Mouse (Mus musculus) NIH3T3 (cell line): ENCODE measurements at regions not wholly inside any gene's neighbourhood (a gene's known extent, or its start where the extent isn't known, plus 50 kb on each side); places are given as distances from the start of the nearest gene placed in this dataset.

Experiments used
- DNase-seq: peaks from one replicate; pipeline ENCODE4 v3.0.0-alpha.2; 2012; ENCODE audit warnings: low read depth

DNA sequence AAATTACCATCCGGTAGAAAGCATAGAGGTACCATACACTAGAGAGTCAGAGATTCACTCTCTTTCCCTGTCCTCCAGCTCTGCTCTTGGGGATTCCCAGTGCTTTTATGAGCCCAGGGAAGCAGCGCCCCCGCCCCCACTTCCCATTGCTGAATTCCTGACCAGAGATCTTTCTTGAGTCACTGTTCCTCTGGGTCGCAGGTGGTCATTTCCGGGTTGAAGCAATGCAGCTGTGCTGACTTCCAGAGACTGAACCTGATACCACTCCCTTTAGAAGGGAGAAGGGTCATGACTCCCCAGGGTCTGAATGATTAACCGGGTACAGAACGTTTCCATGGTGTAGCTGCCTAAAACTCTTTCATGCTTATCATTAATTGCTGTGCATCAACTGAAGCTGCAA lies 128.9 kb downstream of the Cd83 start:
- no peak for DNase-seq

DNA sequence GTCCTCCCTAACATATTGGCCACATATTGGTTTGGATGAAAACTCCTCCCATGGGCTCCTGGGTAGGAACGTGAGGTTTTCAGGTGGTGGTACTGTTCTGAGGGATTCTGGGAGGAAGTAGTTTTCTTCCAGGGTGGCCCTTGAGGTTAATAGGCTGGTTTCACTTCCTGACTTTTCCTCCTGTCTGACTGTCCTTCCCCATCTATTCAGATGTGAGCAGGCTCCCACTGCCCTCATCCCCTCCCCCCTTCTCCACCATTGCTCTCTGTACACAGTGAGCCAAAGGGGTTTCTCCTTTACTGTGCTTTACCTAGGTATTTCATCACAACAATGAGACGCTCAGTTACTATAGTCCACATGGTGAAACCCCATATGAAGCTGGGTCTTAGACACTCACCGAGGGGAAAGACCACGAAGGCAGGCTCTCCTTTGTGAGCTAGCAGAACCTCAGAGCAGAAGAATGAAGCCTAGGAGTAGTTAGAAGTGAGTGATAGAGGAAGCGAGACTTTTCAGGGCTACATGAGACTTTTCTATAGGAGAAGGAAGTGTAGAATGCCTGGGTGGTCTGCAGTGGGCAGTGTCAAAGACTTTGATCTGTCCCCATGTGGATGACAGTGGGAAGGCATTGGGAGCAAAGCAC lies 135.3 kb downstream of the Cd83 start:
- DNase-seq, result no peak

DNA sequence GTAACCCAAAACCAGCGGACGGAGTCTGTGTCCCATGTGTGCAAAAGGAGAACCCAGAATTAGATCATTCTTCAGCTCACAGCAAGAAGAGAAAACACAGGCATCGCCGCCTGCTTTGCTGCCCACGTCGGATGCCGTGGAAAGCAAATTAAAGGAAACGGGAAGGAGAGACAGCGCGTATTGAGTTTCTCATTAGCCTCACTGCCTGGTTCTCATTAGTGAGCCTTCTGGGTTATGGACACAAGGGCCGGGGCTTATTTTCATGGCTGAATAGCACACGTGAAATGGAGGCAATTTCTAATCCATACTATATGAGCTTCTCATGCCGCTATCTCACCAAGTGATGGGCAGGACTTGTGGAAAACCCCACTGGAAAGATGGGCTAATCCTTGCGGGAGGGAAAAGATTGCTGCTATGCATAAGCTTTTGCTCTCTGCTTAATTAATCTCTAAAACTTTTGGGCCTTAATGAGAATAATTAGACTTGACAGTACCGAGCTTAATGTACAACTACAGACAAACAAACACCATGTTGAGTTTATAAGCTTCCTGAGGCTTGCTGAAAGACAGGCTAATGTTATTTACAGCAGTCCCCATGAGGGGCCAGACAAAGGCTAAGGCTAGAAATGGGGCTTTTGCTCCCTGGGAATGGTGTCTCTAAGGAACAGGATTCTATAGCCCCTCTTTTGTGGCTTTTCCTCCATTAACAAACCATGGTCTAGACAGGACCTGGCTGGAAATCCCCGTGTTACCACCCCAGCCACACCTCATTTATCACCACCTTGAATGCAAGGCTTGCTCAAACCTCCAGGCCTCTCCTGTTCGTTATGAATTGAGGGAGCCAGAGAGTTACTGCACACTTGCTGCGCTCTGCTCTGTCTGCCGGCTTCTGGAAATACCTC lies 145.8 kb downstream of the Cd83 start:
- DNase-seq, result no peak

DNA sequence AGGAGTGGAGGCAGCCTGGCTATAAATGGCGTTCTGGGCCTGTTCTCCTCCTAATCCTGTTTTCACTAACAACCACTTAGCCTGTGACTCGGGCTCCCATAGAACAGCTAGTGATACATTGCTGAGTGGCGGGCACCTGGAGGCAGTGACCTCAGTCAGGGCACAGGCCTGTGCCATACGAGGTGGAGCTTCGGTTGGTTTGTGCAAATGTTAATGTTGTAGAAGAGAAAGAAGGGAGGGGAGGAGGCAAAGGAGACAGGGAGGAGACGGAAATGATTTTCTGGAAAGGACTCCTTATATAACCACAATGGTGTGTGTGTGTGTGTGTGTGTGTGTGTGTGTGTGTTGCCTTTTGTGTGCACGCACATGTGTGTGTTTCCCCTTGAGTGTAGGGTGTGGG lies 148.4 kb downstream of the Cd83 start:
- DNase-seq, result no peak

DNA sequence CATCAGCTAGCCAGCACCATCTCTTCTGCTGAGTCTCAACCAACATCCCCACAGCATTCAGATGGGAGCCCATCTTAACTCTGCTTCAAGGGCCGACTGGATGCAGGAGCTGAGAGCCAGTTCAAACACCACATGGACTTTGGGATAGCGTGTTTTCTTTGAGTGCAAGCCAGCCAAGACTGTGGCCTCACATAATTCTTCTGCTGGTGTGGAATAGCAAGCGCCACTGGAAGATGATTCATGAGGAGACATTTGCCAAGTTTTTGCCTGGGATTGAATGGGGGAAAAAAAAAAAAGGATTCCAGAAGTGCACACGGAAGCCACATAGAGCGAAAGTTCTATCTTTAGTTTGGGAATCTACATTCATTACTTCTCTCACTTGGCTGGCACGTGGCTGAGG lies 150.7 kb downstream of the Cd83 start:
- peak; percentile 60 for DNase-seq

DNA sequence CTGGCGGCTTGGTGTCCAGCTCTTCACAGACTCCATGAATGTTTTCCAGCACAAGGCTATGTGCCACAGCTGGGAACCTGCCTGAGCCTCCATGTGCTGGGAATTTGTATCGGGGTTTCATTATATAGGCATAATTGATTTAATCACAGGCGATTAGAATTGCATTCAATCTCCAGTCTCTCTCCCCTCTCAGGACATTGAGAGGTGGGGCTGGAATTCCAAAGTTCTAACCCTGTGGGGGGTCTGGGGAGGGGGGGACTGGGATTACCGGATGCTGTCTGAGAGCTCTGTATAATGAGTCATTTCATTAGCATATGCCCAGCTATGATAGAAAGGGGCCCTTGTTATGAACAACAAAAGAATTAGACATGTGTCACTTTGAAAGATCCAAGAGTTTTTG lies 151.9 kb downstream of the Cd83 start:
- no peak for DNase-seq

DNA sequence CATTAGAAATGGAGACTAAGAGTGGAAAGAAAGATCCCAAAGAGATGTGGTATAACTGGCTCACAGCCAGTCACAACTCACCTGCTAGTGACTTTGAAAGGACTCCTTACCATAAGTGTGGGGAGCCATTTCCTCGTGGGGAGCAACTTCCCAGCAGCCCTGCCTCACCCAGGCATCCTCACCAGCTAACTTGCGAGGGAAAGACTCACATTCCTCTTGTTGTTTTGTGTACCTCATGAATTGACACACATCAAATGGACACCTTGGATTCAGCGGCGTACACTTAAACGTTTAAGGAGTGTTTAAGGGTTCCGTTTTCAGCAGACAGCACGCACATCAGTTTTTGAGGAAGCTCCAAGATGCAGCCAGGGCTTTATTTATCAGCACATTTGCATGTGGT lies 154.0 kb downstream of the Cd83 start:
- no peak for DNase-seq

DNA sequence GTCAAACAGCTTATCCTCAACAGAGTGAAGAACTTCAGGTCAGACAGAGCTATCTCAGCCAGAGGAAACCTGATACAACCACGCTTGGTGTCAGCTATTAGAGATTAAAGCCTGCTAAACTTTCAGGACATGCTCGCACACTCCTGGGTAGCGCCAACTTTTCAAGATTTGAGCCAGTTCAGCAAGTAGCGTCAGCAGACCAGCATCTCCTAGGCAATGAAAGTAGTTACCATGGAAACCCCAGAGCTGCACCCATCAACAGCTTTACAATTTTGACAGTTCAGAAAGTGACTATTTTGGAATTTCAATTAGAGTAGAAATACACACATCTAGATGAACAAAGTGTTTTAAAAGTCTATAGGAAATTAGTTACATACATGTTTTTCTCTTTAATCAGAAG lies 154.8 kb downstream of the Cd83 start:
- no peak for DNase-seq

DNA sequence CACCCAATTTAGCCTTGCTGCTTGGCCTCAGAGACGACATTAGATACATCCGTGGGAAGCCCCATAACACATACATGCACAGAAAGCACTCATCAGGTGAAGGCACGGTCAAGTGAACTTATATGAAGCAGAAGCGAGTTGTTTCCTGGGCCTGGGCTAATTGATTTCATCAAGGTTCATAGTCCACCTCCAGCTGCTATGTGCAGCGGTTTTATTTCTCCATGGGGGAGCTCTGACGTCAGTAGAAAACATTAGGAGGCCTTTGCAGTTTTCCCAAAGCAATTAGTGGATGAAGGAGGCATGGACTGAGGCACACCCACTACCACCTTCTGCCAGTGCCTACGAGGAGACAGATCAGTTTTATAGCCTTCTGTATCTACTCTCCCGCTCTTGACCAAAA lies 157.2 kb downstream of the Cd83 start:
- DNase-seq, result no peak

DNA sequence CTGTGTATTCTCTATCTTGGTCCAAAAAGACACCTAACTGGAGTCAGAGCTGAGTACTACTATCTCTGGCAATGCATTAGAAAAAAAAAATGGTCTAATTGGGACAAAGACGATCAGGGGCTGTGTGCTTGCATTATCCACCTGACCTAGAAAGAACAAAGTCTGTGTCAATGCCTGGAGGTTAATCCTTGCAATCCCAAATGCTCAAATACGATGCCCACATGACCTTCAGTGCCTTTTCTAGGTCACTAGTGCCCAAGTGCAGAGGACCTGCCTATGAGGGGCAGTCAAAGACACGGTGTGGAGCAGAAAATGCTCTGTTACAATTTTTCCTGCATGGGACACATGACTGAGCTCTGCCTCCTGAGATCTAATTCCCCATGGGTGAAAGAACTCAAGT lies 164.0 kb downstream of the Cd83 start:
- DNase-seq, result no peak

DNA sequence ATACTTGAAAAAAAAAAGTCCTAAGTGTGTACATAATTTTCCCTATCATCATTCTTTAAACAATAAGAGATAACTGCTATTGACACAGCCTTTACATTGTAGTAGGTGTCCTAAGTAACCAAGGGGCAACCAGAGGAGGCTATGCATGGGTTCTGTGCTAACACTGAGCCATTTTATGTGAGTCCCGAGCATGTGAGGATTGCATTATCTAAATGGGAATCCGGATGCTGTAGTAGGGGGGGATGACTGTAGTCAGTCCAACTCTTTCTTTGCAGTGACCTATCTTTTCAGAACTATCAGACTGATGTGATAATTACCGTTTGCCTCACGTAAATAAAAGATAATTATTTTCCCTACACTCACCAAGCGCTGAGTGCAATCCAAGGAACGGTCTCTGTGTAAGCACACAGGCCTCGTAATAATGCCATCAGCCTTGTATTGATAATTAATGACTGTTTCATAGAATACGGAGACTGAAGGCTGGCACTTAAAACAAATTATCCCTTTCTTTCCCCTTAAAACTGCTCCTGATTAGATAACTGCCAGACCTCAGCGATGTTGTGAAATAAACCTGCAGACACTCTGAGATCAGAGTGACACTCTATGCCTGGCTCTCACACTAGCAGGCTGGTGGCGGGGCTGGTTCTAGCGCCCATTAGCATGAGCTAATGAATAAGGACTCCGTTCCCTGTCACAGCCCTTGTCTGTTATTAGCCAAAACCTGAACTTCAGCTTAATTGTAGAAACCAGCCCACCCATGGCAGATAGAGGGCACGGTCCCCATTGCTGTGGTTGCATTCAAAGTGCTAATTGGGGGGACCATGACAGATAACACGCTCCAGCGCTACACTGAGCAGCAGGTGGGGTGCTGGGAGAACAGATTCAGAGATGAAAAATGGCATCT lies 165.4 kb downstream of the Cd83 start:
- no peak for DNase-seq

DNA sequence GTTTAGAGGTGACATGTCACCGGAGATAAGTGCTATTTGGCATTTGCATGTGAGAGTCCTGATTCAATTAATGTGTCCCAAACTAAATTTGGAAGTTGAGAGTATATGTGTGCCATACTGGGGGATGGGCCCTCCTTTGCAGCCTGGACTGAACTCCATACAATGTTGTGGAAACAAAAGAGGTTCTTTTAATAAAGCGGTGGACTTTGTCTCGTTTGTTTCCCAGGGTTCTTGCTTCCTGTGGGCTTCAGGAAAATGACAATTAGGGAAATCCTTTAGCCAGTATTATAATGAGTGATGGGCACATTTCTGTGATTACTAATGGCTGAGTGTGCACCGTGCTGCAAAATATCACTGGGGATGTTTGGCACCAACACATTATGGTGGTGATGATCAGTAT lies 167.9 kb downstream of the Cd83 start:
- no peak for DNase-seq

DNA sequence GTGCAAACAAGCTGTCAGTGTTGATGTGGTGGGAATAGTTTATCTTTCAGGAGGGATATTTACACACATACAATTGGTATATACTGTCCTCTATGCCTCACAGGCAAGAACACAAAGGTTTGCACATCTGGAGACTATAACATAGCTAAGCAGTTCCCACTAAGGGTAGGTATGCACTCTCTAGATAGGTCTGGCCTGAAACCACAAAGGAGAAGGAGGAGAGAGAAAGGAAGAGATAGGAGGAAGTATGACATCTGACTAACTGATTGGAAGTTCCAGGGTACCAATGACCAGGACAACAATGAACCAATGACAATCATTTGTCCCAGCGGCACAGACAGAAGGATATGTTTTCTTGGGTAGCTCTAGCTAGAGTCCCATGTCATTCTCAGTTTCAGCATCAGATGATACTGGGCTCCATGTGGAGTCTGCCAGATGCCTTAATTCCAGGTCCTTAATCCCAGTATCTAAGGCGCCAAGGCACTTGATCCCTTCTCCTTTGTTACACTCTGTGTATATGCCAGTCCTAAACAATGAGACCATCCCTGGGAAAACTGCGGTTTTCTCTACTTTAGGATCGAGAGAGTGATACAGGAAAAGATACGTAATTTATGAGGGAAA lies 168.5 kb downstream of the Cd83 start:
- DNase-seq, result no peak

DNA sequence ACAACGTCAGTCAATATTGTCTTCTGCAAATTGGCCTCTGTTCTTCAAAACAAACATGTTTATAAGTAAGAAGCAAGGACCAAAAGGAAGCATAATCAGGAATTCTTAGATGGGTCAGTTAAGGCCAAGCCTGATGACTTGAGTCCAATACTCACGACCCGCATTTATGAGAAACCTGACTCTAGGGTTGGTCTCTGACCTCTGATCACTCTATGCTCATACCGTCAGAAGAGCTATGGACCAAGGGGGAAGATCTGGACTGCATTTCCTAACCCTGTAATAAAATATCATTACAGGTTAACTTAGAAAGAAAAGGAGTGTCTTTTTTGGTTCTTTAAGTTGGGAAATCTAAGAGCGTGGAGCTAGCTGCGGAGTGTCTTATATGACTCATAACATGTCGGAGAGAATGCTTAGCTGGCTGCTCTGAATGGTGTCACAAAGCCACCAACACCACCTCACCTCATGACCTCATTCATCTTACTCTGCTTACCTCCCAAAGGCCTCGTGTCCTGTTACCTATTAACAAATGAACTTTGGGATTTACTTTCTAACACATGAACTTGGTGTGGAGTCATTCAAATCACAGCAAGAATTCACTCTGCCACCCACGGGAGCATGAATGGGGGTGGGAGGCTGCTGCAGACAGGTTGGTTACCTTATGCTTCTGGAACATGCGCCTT lies 170.3 kb downstream of the Cd83 start:
- no peak for DNase-seq

DNA sequence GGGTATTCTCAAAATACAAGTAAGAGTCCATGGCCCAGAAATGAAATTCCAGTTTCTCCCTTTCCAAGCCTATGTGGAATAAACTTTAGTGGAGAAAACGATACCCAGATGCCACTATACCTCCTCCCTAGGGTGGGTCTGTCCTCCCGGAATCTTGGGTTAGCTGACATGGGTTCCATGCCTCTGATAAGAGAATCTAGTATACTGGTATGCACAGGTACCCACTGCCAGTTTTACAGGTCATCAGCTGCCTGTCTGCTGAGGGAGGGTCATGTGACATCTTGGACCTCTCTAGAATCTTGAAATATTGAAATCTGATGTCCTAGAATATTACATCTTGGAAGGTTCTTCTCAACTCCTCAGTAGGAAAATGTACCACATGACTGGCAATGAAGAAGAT lies 172.5 kb downstream of the Cd83 start:
- DNase-seq, result no peak

DNA sequence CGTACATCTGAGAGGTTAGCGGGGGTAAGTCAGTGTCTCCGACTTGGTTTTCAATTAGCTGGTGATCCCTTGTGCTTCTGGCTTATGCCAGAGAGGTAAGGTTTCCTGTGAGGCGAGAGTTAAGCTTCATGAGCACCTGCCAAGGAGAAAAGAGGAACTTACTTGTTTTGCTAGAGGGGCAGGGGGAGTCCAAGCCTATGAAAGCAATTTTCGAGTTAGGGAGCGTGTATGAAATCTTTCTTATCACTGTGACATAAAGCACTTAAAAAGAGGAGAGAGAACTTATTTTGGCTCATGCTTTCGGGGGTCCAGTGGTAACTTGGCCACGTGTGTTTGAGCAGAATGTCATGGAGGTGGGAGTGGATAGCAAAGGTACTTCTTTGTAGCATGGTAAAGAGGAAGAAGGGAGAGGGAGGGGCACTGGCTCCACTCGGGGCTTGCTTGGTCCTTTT lies 174.6 kb downstream of the Cd83 start:
- DNase-seq, result no peak

DNA sequence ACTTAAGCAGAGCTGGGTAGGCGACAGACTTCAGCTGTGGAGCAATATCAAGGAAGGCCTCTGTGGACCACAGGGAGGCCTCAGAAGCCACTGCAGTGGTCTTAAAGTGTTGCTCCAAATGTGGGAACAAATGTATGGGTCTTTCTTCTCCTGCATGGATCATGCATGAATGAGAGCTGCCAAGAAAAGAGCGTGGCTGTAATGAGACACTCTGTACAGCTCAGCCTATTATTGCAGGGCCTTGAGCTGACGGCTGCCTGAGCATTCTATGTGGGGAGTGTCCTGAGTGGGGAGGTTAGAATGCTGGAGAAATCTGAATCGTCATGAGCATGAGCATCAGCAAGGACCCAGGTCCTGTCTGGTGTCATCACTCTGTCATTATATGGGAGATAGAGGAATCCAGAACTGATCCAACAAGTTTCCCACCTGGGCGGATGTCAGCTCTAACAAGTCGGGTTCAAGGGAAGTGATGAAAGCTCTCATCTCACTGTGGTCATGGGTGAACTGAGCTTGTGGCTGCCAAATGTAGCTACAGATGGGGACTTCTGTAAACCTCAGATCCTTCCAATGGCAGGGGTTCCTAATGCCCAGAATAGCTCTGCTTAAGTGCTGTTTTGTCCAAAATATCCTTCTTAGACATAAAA lies 176.6 kb downstream of the Cd83 start:
- no peak for DNase-seq

DNA sequence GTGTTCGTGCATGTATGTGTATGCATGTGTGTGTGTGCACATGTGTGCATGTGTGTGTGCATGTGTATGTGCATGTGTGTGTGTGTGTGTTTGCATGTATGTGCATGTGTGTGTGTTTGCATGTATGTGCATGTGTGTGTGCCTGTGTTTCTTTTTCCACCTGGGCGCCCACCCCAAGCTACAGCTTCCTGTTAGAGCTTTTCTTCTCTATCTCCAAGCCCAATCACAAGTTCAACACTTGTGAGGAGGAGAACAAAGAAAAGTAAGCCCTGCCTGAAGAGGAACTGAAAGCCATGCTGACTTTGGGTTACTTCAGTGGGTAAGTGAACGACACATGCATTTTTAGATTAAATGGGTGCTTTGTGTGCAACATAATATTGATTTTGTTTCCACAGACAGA lies 177.4 kb downstream of the Cd83 start:
- no peak for DNase-seq

DNA sequence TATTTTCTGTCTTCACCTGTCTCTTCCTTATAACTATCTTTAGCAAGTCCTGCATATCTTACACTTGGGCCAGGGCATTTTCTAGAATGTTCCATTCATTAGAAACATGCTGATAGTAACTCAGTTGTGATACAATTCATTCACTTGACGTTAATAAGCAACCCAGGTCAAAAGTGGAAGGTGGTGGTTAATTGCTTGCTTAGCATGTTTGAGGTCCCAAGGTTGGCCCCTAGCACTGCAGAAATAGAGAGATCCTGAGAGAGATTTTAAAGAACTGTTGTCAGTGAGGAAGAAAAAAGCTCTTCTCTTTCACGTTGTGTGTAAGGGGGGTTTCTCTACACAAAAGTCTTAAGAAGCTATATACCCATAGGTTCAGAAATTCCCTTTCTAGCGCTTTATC lies 178.7 kb downstream of the Cd83 start:
- DNase-seq, result no peak

DNA sequence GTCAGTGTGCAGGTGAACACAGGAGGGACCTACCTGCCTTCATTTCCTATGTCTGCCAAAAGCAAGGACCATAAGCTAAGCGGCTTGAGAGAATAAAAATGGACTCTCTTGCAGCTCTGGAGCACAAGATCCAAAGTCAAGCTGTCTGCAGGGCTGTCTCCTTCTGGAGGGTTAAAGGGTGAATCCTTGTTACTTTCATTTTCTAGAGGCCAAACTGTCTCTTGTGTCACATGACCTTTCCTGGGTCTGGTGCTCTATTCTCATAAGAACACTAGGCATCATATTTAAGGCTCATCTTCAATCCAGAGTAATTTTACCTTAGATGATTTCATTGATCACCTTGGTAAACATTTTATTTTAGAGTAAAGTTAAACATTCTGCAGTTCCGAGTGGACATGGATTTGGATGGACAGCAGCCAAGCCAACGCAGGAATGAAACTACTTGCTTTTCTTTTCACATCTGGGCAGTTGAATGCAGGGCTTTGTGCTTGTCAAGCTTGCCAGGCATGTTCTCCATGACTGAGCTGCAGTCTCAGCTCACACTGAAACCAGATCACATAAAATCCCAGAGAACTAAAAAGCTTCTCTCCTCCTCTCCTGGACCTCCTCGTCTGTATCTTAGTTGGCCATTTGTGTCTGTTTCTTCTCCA lies 180.8 kb downstream of the Cd83 start:
- DNase-seq, result no peak

DNA sequence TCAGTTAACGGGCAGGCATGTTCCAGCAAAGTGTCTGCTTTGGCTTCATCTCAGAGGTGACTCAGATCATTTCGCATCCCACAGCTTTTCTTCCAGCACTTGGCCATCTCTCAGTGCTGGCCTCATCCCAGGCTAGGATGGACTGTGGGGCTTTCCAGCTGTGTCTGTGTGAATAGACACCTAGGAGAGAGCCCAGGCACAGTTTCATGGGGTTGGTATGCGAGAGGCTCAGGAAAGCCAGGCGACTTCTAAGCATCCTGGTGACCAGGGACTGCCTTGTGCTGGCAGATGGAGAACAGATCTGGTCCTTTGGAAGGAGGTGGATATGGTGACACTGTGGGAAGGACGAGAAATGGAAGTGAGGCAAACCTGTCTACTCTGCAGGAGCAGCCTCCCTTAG lies 182.9 kb downstream of the Cd83 start:
- peak; percentile 2 for DNase-seq
